Mouse (Mus musculus) left cerebral cortex, adult 11 months (tissue): ENCODE data around the gene Rps6ka3.

Experiments
- DNase-seq: peaks from one replicate; pipeline ENCODE4 v3.0.0; 2022; ENCODE audit warnings: low spot score

Gene Rps6ka3

GRCm38 (mm10) chrX:159210007-159210406 is at the start of gene Rps6ka3:
Gene Rps6ka3 (plus strand): TSS chrX:159210307.
- no peak for DNase-seq

GRCm38 (mm10) chrX:159169200-159169599 is 40.9 kb upstream of the Rps6ka3 start:
- no peak for DNase-seq

GRCm38 (mm10) chrX:159171579-159171978 is 38.5 kb upstream of the Rps6ka3 start:
- no peak for DNase-seq

GRCm38 (mm10) chrX:159191581-159191980 is 18.5 kb upstream of the Rps6ka3 start:
- DNase-seq = no peak

- no peak for DNase-seq
Measured at GRCm38 (mm10) chrX:159199495-159199894, 10.6 kb upstream of the Rps6ka3 start.

GRCm38 (mm10) chrX:159200101-159200500 is 10.0 kb upstream of the Rps6ka3 start:
- no peak for DNase-seq

GRCm38 (mm10) chrX:159210892-159211583 is 931 bp downstream of the Rps6ka3 start:
- no peak for DNase-seq

- no peak for DNase-seq
Measured at GRCm38 (mm10) chrX:159215253-159215652, 5.1 kb downstream of the Rps6ka3 start.

GRCm38 (mm10) chrX:159222474-159222873 is 12.4 kb downstream of the Rps6ka3 start:
- DNase-seq = no peak

GRCm38 (mm10) chrX:159237275-159237674 is 27.2 kb downstream of the Rps6ka3 start:
- DNase-seq = no peak

- no peak for DNase-seq
Measured at GRCm38 (mm10) chrX:159254001-159254884, 44.1 kb downstream of the Rps6ka3 start.

GRCm38 (mm10) chrX:159255123-159255978 is 45.2 kb downstream of the Rps6ka3 start:
- DNase-seq = peak; percentile 62

- no peak for DNase-seq
Measured at GRCm38 (mm10) chrX:159256040-159256852, 46.1 kb downstream of the Rps6ka3 start.

- no peak for DNase-seq
Measured at GRCm38 (mm10) chrX:159256921-159257421, 46.9 kb downstream of the Rps6ka3 start.

- no peak for DNase-seq
Measured at GRCm38 (mm10) chrX:159264681-159265080, 54.6 kb downstream of the Rps6ka3 start.

- DNase-seq = no peak
Measured at GRCm38 (mm10) chrX:159269072-159269471, 59.0 kb downstream of the Rps6ka3 start.

GRCm38 (mm10) chrX:159286765-159287164 is 76.7 kb downstream of the Rps6ka3 start:
- no peak for DNase-seq

- no peak for DNase-seq
Measured at GRCm38 (mm10) chrX:159295879-159296278, 85.8 kb downstream of the Rps6ka3 start.

GRCm38 (mm10) chrX:159302349-159303311 is 92.5 kb downstream of the Rps6ka3 start:
- DNase-seq = no peak

GRCm38 (mm10) chrX:159315293-159315692 is 105.2 kb downstream of the Rps6ka3 start:
- peak; percentile 4 for DNase-seq
